Mouse (Mus musculus) forebrain, embryonic 16.5 days (tissue): Measurements from ENCODE around the gene Dnajc14. TPM values are rescaled to one million over a fixed set of nuclear protein-coding genes. Genes with fewer than 3 reads are reported as not detected.

Experiments
- ATAC-seq: fragments of 200-750 bp; cut with Nextera tagmentation; 2 replicates; pipeline ENCODE4 v1.8.0; 2017; ENCODE audit warnings: mild to moderate bottlenecking, moderate library complexity
- H3K27ac ChIP-seq: fragments of 300-500 bp; sonication (generic); 2 replicates; pipeline ENCODE4 v1.5.1; 2014; ENCODE audit warnings: low read length, control low read depth
- H3K27me3 ChIP-seq: fragments of 300-500 bp; sonication (generic); replicated peaks from 2 replicates; pipeline ENCODE4 v1.6.1; 2014; ENCODE audit warnings: low read length; ENCODE audit not compliant: control insufficient read depth, insufficient read depth
- H3K36me3 ChIP-seq: fragments of 300-500 bp; sonication (generic); 2 replicates; pipeline ENCODE4 v1.6.1; 2014; ENCODE audit not compliant: control insufficient read depth, insufficient read depth
- H3K4me1 ChIP-seq: fragments of 300-500 bp; sonication (generic); replicated peaks from 2 replicates; pipeline ENCODE4 v1.6.1; 2014; ENCODE audit warnings: low read length; ENCODE audit not compliant: control insufficient read depth, insufficient read depth
- H3K4me2 ChIP-seq: fragments of 300-500 bp; sonication (generic); 2 replicates; pipeline ENCODE4 v1.6.1; 2014; ENCODE audit warnings: mild to moderate bottlenecking, low read length, control low read depth
- H3K4me3 ChIP-seq: fragments of 300-500 bp; sonication (generic); replicated peaks from 2 replicates; pipeline ENCODE4 v1.5.1; 2014; ENCODE audit warnings: mild to moderate bottlenecking, low read length, control low read depth
- H3K9ac ChIP-seq: fragments of 300-500 bp; sonication (generic); replicated peaks from 2 replicates; pipeline ENCODE4 v1.6.1; 2014; ENCODE audit warnings: low read depth, low read length, control low read depth
- H3K9me3 ChIP-seq: fragments of 300-500 bp; sonication (generic); 2 replicates; pipeline ENCODE4 v1.6.1; 2016; ENCODE audit warnings: low read length; ENCODE audit not compliant: control insufficient read depth
- WGBS: fragments of 180-500 bp; shearing (Covaris S2); extraction: QIAGEN DNeasy Blood & Tissue Kit; methylation state at CpG from one replicate; pipeline ENCODE4 v1.1.7; 2014; 5-methylcytosine and 5-hydroxymethylcytosine counted together
- polyA plus RNA-seq: library from polyadenylated mRNA; unstranded; fragments of >200 nt; fragmentation: Nextera tagmentation; extraction: Ambion mirVana; gene quantifications from 2 replicates; pipeline ENCODE4 v1.2.1, GENCODE M21; 2015

Dnajc14 gene
- polyA plus RNA-seq, 1 experiment from 2014 or later = 67.2 TPM

DNA sequence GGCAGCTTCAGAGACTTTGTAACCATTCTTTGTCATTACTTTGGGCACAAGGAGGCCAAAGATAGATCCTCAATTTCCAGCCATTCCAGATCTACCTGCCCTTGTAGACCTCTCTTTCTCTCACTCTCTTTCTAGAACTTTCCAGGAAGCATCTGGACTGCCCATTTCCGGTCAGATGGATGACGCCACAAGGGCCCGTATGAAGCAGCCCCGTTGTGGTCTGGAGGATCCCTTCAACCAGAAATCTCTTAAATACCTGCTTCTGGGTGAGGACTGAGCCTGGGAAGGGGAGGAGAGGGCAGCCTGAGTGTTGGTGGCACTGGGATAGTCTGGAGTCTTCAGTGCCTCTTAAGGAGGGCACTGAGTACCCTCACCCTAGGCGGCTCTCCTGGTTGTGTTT, 9.5 kb upstream of the Dnajc14 start:
- H3K4me1 ChIP-seq = no peaks in the 10 kb centered on the region
- ATAC-seq = no peak
- H3K4me2 ChIP-seq = no peak overlapping the region
- H3K27ac ChIP-seq = no peak overlapping the region
- H3K27me3 ChIP-seq = no peaks in the 10 kb centered on the region
- H3K4me3 ChIP-seq = no peak overlapping the region
- no peaks in the 10 kb centered on the region for H3K36me3 ChIP-seq
- H3K9ac ChIP-seq = no peak overlapping the region
- WGBS = 92% methylated on average over 5 of the region's 5 CpGs
- no peaks in the 10 kb centered on the region for H3K9me3 ChIP-seq

DNA sequence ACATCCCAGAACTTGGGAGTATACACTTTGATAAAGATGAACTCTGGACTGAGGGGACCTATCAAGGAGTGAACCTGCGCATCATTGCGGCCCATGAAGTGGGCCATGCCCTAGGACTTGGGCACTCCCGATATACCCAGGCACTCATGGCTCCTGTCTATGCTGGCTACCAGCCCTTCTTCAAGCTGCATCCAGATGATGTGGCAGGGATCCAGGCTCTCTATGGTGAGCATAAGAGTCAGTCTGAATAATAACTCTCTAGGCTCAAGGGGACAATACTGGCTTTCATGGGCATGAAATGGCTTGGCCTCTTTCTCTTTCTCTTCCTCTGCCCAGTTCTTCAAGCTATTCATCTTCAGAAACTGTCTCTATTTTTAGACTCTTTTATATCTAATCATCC, 8.3 kb upstream of the Dnajc14 start:
- no peak overlapping the region for H3K4me2 ChIP-seq
- no peak for ATAC-seq
- no peaks in the 10 kb centered on the region for H3K4me1 ChIP-seq
- H3K4me3 ChIP-seq = no peak overlapping the region
- no peaks in the 10 kb centered on the region for H3K27me3 ChIP-seq
- no peaks in the 10 kb centered on the region for H3K36me3 ChIP-seq
- no peaks in the 10 kb centered on the region for H3K9me3 ChIP-seq
- no peak overlapping the region for H3K9ac ChIP-seq
- 91% methylated on average over 3 of the region's 3 CpGs for WGBS
- no peak overlapping the region for H3K27ac ChIP-seq

DNA sequence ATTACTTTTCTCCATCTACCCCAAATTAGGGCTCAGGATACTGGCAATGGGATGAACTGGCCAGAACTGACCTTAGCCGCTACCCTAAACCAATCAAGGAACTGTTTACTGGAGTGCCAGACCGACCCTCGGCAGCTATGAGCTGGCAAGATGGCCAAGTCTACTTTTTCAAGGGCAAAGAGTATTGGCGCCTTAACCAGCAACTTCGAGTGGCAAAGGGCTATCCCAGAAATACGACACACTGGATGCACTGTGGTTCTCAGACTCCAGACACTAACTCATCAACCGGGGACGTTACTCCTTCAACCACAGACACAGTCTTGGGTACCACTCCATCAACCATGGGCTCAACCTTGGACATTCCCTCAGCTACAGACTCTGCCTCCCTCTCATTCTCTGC, 5.2 kb upstream of the Dnajc14 start:
- Histone ChIP-seq H3K4me2 (no peak overlapping the region), H3K27ac (no peak overlapping the region), H3K4me3 (no peak overlapping the region), H3K9ac (no peak overlapping the region), H3K27me3 (no peaks in the 10 kb centered on the region), H3K36me3 (no peaks in the 10 kb centered on the region), H3K4me1 (peaks cover 11% of the 10 kb centered on the region), H3K9me3 (no peaks in the 10 kb centered on the region)
- WGBS = 92% methylated on average over 8 of the region's 8 CpGs
- ATAC-seq = no peak

DNA sequence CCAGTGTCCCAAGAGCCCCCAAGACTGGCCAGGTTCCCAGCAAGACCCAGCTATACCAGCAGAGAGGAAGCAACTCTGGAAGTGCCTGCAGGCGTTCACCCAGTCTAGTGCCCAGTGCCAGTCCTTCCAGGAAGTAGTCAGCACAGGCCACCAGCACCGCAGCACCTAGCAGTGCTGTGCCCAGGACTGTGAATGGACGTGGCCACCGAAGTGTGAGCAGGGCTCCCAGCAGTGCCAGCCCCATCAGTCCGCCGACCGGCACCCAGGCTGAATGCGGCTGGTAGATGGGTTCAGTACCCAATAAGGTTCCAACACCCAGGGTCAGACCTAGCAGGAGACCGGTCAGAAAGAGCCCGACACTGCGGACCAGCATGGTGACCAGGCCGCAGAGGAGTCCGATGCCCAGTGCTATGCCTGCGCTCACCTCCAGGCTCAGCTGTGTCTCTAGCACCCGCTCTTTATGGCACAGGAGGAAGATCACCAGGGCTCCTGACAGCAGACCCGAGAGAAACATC, 1.8 kb upstream of the Dnajc14 start:
- 91% methylated on average over 16 of the region's 16 CpGs for WGBS

DNA sequence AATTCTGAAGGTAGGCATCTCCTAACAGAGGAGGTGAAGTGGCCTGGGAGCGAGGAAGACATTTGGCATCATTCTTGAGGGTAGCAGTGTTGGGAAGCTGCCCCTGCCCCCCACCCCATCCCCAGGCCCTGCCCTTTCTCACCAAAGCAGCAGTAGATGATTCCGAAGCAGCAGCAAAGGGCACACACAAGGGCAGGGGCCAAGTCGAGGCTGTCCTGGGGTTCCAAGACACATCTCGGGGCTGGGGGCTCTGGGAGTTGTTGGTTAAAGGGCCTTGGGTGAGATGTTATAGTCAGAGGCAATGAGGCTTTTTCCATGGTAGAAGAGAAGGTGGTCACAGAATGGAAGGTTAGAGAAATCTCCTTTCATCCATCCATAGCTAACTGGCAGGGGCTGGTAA, 906 bp upstream of the Dnajc14 start:
- Histone ChIP-seq H3K9ac (peak overlapping the region; percentile 36; the same call in 1 of the 2 replicates), H3K4me2 (peak overlapping the region; percentile 87), H3K27me3 (no peaks in the 10 kb centered on the region), H3K4me1 (peaks cover 35% of the 10 kb centered on the region), H3K36me3 (no peaks in the 10 kb centered on the region), H3K9me3 (no peaks in the 10 kb centered on the region), H3K4me3 (no peak overlapping the region; the same call in 1 of the 2 replicates), H3K27ac (no peak overlapping the region)
- WGBS = 62% methylated on average over 4 of the region's 4 CpGs
- ATAC-seq = no peak

More for the DNA sequence above, 1.8 kb upstream of the Dnajc14 start:
- H3K4me2 ChIP-seq = no peak overlapping the region
- no peak for ATAC-seq
- no peaks in the 10 kb centered on the region for H3K36me3 ChIP-seq
- H3K9me3 ChIP-seq = no peaks in the 10 kb centered on the region
- H3K27me3 ChIP-seq = no peaks in the 10 kb centered on the region
- H3K27ac ChIP-seq = no peak overlapping the region
- H3K9ac ChIP-seq = no peak overlapping the region
- H3K4me3 ChIP-seq = no peak overlapping the region
- H3K4me1 ChIP-seq = peaks cover 26% of the 10 kb centered on the region

- Histone ChIP-seq H3K4me2 (peak overlapping the region; percentile 87), H3K9me3 (no peaks in the 10 kb centered on the region), H3K4me1 (peaks cover 38% of the 10 kb centered on the region), H3K9ac (peak overlapping the region; percentile 85), H3K36me3 (no peaks in the 10 kb centered on the region), H3K4me3 (peak overlapping the region; percentile 87), H3K27ac (peak overlapping the region; percentile 98), H3K27me3 (no peaks in the 10 kb centered on the region)
- no peak for ATAC-seq
- WGBS = 11% methylated on average over 6 of the region's 6 CpGs
Measured at GRCm38 (mm10) chr10:128803361-128803760, 501 bp upstream of the Dnajc14 start.

GRCm38 (mm10) chr10:128804271-128805091, 619 bp downstream of the Dnajc14 start, which contains the start of gene Tmem198b:
Gene Tmem198b, minus strand, starts transcription at chr10:128804370.
- no peaks in the 10 kb centered on the region for H3K9me3 ChIP-seq
- WGBS = under 1% methylated on average over 28 of the region's 28 CpGs
- H3K9ac ChIP-seq = peak within 1 kb of the TSS; percentile 85
- H3K36me3 ChIP-seq = no peaks in the 10 kb centered on the region
- peak within 1 kb of the TSS; percentile 87 for H3K4me3 ChIP-seq
- H3K27me3 ChIP-seq = no peaks in the 10 kb centered on the region
- peaks cover 49% of the 10 kb centered on the region for H3K4me1 ChIP-seq
- peak within 1 kb of the TSS; percentile 98 for H3K27ac ChIP-seq
- ATAC-seq = peak; percentile 70
- H3K4me2 ChIP-seq = peak within 1 kb of the TSS; percentile 87

DNA sequence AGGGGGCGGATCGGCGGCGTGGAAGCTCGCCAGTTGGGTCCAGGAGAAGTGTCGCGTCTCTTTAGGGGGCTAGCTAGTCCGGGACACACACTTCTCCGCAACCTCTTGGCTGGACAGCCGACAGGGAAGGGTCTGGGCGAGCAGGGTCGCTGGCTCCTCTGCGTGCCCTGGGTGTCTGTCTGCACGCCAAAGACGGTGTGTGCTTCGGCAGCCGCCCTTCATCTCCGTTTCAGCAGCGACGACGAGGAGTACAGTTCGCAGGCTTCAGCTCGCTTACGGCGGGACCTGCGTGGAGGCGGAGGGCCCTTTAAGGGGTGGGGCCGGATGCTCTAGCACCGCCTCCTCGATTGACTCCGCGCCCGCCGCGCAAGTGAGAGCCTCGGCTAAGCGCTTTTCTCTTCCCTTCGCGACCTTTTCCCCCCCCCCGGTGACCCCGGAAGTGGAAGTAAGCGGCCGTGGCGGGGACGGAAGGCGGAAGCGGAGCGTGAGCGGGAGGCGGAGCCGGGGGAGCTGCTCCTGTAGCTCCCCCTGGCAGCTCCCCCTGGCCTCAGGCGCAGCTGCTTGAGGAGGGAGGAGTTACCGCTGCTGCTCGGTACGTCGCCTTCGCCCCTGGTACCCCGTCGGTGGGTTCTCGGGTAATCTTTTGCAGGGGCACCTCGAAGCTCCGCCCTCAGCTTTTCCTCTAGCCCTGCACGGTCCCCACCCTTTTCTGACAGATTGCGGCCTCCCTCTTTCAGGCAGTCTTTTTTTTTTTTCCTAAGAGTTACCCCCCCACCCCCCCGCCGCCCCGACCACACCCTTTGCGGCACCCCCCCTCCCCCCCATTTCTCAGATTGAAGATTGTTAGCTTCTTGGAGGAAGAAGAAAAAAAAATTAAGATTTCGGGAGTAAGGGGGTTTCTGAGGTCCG, 1.5 kb downstream of the Dnajc14 start:
- peak; percentile 93 for ATAC-seq
- H3K4me1 ChIP-seq = peaks cover 53% of the 10 kb centered on the region
- WGBS = under 1% methylated on average over 57 of the region's 70 CpGs

GRCm38 (mm10) chr10:128806086-128806485, 2.2 kb downstream of the Dnajc14 start:
- Histone ChIP-seq H3K4me2 (peak overlapping the region; percentile 76), H3K27me3 (no peaks in the 10 kb centered on the region), H3K27ac (peak overlapping the region; percentile 98), H3K9me3 (no peaks in the 10 kb centered on the region), H3K9ac (peak overlapping the region; percentile 85), H3K4me3 (peak overlapping the region; percentile 87), H3K4me1 (peaks cover 53% of the 10 kb centered on the region), H3K36me3 (no peaks in the 10 kb centered on the region)
- ATAC-seq = no peak
- 65% methylated on average over 6 of the region's 6 CpGs for WGBS

More for the DNA sequence above, 1.5 kb downstream of the Dnajc14 start:
- H3K9ac ChIP-seq = peak overlapping the region; percentile 85
- H3K27me3 ChIP-seq = no peaks in the 10 kb centered on the region
- H3K36me3 ChIP-seq = no peaks in the 10 kb centered on the region
- peak overlapping the region; percentile 87 for H3K4me2 ChIP-seq
- peak overlapping the region; percentile 98 for H3K27ac ChIP-seq
- no peaks in the 10 kb centered on the region for H3K9me3 ChIP-seq
- peak overlapping the region; percentile 87 for H3K4me3 ChIP-seq
